In genomic region chr14:121961496-121962127, GRCm38 (mm10) we compare ENCODE assay signal across 12 mouse cellular contexts. TPM values are rescaled to one million over a fixed set of nuclear protein-coding genes. Genes with fewer than 3 reads are reported as not detected.
A peak's percentile ranks its signal among the peaks of the same experiment; 100 is the strongest.
DNase-seq lines count a peak whose midpoint lies in the region; ATAC-seq and TF ChIP-seq lines count a peak whose summit lies in the region.
"Had no signal": no experiment of that assay in that cellular context is flagged by ENCODE, and none has a peak within 500 bp of the region (broad histone marks: within the 10 kb centered on the region; RNA-seq: fewer than 3 reads in every experiment).

No protein-coding gene starts in this region.

- intact Hi-C loops in heart, postnatal 10 days (cut with DNase I): no loop called here

- H3K36me3 ChIP-seq in heart, embryonic 11.5 days (ENCODE audit: control insufficient read depth, insufficient read depth, low read length): no peaks in the 10 kb centered on the region
- H3K36me3 ChIP-seq in neural tube, embryonic 14.5 days (ENCODE audit: control insufficient read depth, insufficient read depth, low read length): no peaks in the 10 kb centered on the region
- H3K36me3 ChIP-seq in neural tube, embryonic 15.5 days: no peaks in the 10 kb centered on the region
- no peaks in the 10 kb centered on the region for H3K36me3 ChIP-seq in limb, embryonic 15.5 days
- no peaks in the 10 kb centered on the region for H3K36me3 ChIP-seq in stomach, postnatal 0 days (ENCODE audit: control insufficient read depth, insufficient read depth, low read length)
- H3K36me3 ChIP-seq in hindbrain, postnatal 0 days (ENCODE audit: insufficient read depth, low read length): no peaks in the 10 kb centered on the region
- H3K36me3 ChIP-seq in midbrain, embryonic 13.5 days: no peaks in the 10 kb centered on the region
- H3K36me3 ChIP-seq: neural tube, embryonic 13.5 days had no signal

- H3K9ac ChIP-seq in heart, embryonic 11.5 days (ENCODE audit: low read depth, low read length): no peak overlapping the region
- no peak overlapping the region for H3K9ac ChIP-seq in neural tube, embryonic 14.5 days (replicated peaks; ENCODE audit: low read depth, low read length)
- H3K9ac ChIP-seq in neural tube, embryonic 15.5 days (replicated peaks): no peak overlapping the region
- H3K9ac ChIP-seq in limb, embryonic 15.5 days: no peak overlapping the region
- H3K9ac ChIP-seq in stomach, postnatal 0 days (ENCODE audit: low read length): no peak overlapping the region
- no peak overlapping the region for H3K9ac ChIP-seq in hindbrain, postnatal 0 days (replicated peaks; ENCODE audit: low read length)
- H3K9ac ChIP-seq in midbrain, embryonic 13.5 days (replicated peaks): no peak overlapping the region
- H3K9ac ChIP-seq: neural tube, embryonic 13.5 days had no signal

- peak overlapping the region; percentile 47 for H3K27ac ChIP-seq in heart, embryonic 11.5 days (ENCODE audit: low read depth, low read length)
- H3K27ac ChIP-seq in neural tube, embryonic 14.5 days (ENCODE audit: low read depth, low read length): no peak overlapping the region
- no peak overlapping the region for H3K27ac ChIP-seq in neural tube, embryonic 15.5 days (replicated peaks)
- peak overlapping the region; percentile 30; the same call in 1 of the 2 replicates for H3K27ac ChIP-seq in limb, embryonic 15.5 days
- H3K27ac ChIP-seq in stomach, postnatal 0 days (replicated peaks): 0 out of 2 replicates have a peak overlapping the region, but pooled peaks have one; percentile 5
- no peak overlapping the region for H3K27ac ChIP-seq in hindbrain, postnatal 0 days
- no peak overlapping the region for H3K27ac ChIP-seq in midbrain, embryonic 13.5 days
- H3K27ac ChIP-seq: neural tube, embryonic 13.5 days had no signal

- no peak for TF ChIP-seq CTCF in stomach, postnatal 0 days (IDR thresholded peaks at IDR 0.05; ENCODE audit: low read depth)
- TF ChIP-seq CTCF in hindbrain, postnatal 0 days (IDR thresholded peaks at IDR 0.05; ENCODE audit: low read depth): no peak

- no peak overlapping the region for H3K4me3 ChIP-seq in heart, embryonic 11.5 days (ENCODE audit: low read depth, low read length)
- H3K4me3 ChIP-seq in neural tube, embryonic 14.5 days (ENCODE audit: low read depth, low read length): no peak overlapping the region
- no peak overlapping the region for H3K4me3 ChIP-seq in neural tube, embryonic 15.5 days (replicated peaks)
- no peak overlapping the region for H3K4me3 ChIP-seq in limb, embryonic 15.5 days
- no peak overlapping the region for H3K4me3 ChIP-seq in stomach, postnatal 0 days (ENCODE audit: low read depth, low read length)
- H3K4me3 ChIP-seq in hindbrain, postnatal 0 days (ENCODE audit: low read length): no peak overlapping the region
- H3K4me3 ChIP-seq in midbrain, embryonic 13.5 days (replicated peaks): no peak overlapping the region
- H3K4me3 ChIP-seq: neural tube, embryonic 13.5 days had no signal

- 66% methylated on average over 12 of the region's 12 CpGs for WGBS in heart, embryonic 11.5 days (ENCODE audit: insufficient replicate concordance)
- 84% methylated on average over 12 of the region's 12 CpGs for WGBS in neural tube, embryonic 14.5 days
- 84% methylated on average over 12 of the region's 12 CpGs for WGBS in neural tube, embryonic 15.5 days
- 75% methylated on average over 12 of the region's 12 CpGs for WGBS in limb, embryonic 15.5 days
- WGBS in stomach, postnatal 0 days: 48% methylated on average over 12 of the region's 12 CpGs
- 83% methylated on average over 12 of the region's 12 CpGs for WGBS in hindbrain, postnatal 0 days
- WGBS in midbrain, embryonic 13.5 days: 88% methylated on average over 12 of the region's 12 CpGs

- ATAC-seq in heart, embryonic 11.5 days (replicated peaks; ENCODE audit: insufficient number of reproducible peaks, low FRiP score, low TSS enrichment): no peak
- peak; percentile 31; the same call in 1 of the 2 replicates for ATAC-seq in neural tube, embryonic 14.5 days (ENCODE audit: low read depth)
- no peak for ATAC-seq in neural tube, embryonic 15.5 days (ENCODE audit: low FRiP score)
- no peak for ATAC-seq in limb, embryonic 15.5 days (ENCODE audit: insufficient number of reproducible peaks, low FRiP score, low TSS enrichment, low read depth)
- 0 out of 2 replicates have a peak, but pooled peaks have one; percentile 41 for ATAC-seq in stomach, postnatal 0 days (ENCODE audit: low FRiP score, low TSS enrichment)
- ATAC-seq in hindbrain, postnatal 0 days: no peak
- ATAC-seq in midbrain, embryonic 13.5 days: no peak

- peak overlapping the region; percentile 27; the same call in 1 of the 2 replicates for H3K4me2 ChIP-seq in heart, embryonic 11.5 days
- H3K4me2 ChIP-seq in neural tube, embryonic 14.5 days (ENCODE audit: low read depth, low read length): no peak overlapping the region
- H3K4me2 ChIP-seq in neural tube, embryonic 15.5 days: no peak overlapping the region
- H3K4me2 ChIP-seq in limb, embryonic 15.5 days: no peak overlapping the region
- H3K4me2 ChIP-seq in stomach, postnatal 0 days (replicated peaks; ENCODE audit: low read depth): no peak overlapping the region
- H3K4me2 ChIP-seq in hindbrain, postnatal 0 days (ENCODE audit: low read depth, low read length): no peak overlapping the region
- no peak overlapping the region for H3K4me2 ChIP-seq in midbrain, embryonic 13.5 days (replicated peaks)
- H3K4me2 ChIP-seq: neural tube, embryonic 13.5 days had no signal

- H3K9me3 ChIP-seq in heart, embryonic 11.5 days (replicated peaks; ENCODE audit: control insufficient read depth, low read length): no peaks in the 10 kb centered on the region
- H3K9me3 ChIP-seq in neural tube, embryonic 14.5 days (ENCODE audit: control insufficient read depth, low read length): no peaks in the 10 kb centered on the region
- H3K9me3 ChIP-seq in neural tube, embryonic 15.5 days (replicated peaks): no peaks in the 10 kb centered on the region
- H3K9me3 ChIP-seq in limb, embryonic 15.5 days: no peaks in the 10 kb centered on the region
- H3K9me3 ChIP-seq in stomach, postnatal 0 days (ENCODE audit: control insufficient read depth, low read length): no peaks in the 10 kb centered on the region
- H3K9me3 ChIP-seq in hindbrain, postnatal 0 days (ENCODE audit: low read length): no peaks in the 10 kb centered on the region
- H3K9me3 ChIP-seq in midbrain, embryonic 13.5 days: no peaks in the 10 kb centered on the region
- H3K9me3 ChIP-seq: neural tube, embryonic 13.5 days had no signal

- no peak for TF ChIP-seq EP300 in stomach, postnatal 0 days (optimal IDR thresholded peaks at IDR 0.05)

- no peak for DNase-seq in heart, postnatal 10 days
- no peak for DNase-seq in stomach, postnatal 0 days (ENCODE audit: low spot score)
- no peak for DNase-seq in hindbrain, postnatal 0 days (ENCODE audit: low spot score)
- DNase-seq: cerebellum, adult 11 months; gastrocnemius, postnatal 36 days; lung, postnatal 14 days had no signal

- no peaks in the 10 kb centered on the region for H3K27me3 ChIP-seq in heart, embryonic 11.5 days (ENCODE audit: control insufficient read depth, insufficient read depth, low read length)
- H3K27me3 ChIP-seq in neural tube, embryonic 14.5 days (ENCODE audit: control insufficient read depth, insufficient read depth, low read length): no peaks in the 10 kb centered on the region
- H3K27me3 ChIP-seq in neural tube, embryonic 15.5 days (replicated peaks): no peaks in the 10 kb centered on the region
- H3K27me3 ChIP-seq in limb, embryonic 15.5 days: no peaks in the 10 kb centered on the region
- no peaks in the 10 kb centered on the region for H3K27me3 ChIP-seq in stomach, postnatal 0 days (ENCODE audit: control insufficient read depth, insufficient read depth, low read length)
- H3K27me3 ChIP-seq in hindbrain, postnatal 0 days (ENCODE audit: insufficient read depth, low read length): no peaks in the 10 kb centered on the region
- no peaks in the 10 kb centered on the region for H3K27me3 ChIP-seq in midbrain, embryonic 13.5 days
- H3K27me3 ChIP-seq: neural tube, embryonic 13.5 days had no signal

- peaks cover 27% of the 10 kb centered on the region for H3K4me1 ChIP-seq in heart, embryonic 11.5 days (ENCODE audit: control insufficient read depth, insufficient read depth, low read length)
- no peaks in the 10 kb centered on the region for H3K4me1 ChIP-seq in neural tube, embryonic 14.5 days (ENCODE audit: control insufficient read depth, insufficient read depth, low read length)
- H3K4me1 ChIP-seq in neural tube, embryonic 15.5 days: peaks cover 17% of the 10 kb centered on the region
- peaks cover 8% of the 10 kb centered on the region; the same call in 1 of the 2 replicates for H3K4me1 ChIP-seq in limb, embryonic 15.5 days
- peaks cover 6% of the 10 kb centered on the region; the same call in 1 of the 2 replicates for H3K4me1 ChIP-seq in stomach, postnatal 0 days (replicated peaks; ENCODE audit: control insufficient read depth, insufficient read depth)
- no peaks in the 10 kb centered on the region for H3K4me1 ChIP-seq in hindbrain, postnatal 0 days (ENCODE audit: insufficient read depth, low read length)
- no peaks in the 10 kb centered on the region for H3K4me1 ChIP-seq in midbrain, embryonic 13.5 days (replicated peaks)

RNA-seq across cellular contexts. Expression of gene Gpr183, which starts 3.4 kb away (rescaled TPM):
- 1.5 TPM in 2 replicates for polyA plus RNA-seq in heart, embryonic 11.5 days (2014; fragmentation: Nextera tagmentation; extraction: Ambion mirVana)
- 1 to 10 TPM; 1.3 TPM for total RNA-seq in heart, postnatal 10 days (2021)
- polyA plus RNA-seq in neural tube, embryonic 14.5 days (2014; fragmentation: Nextera tagmentation; extraction: Ambion mirVana): 0.59 and 1.1 TPM in 2 replicates
- 0.74 and 3.7 TPM in 2 replicates for polyA plus RNA-seq in neural tube, embryonic 15.5 days (2015; fragmentation: Nextera tagmentation; extraction: Ambion mirVana)
- 3.9 and 5.0 TPM in 2 replicates for polyA plus RNA-seq in limb, embryonic 15.5 days (2015; fragmentation: Nextera tagmentation; extraction: Ambion mirVana)
- 1.8 and 2.0 TPM in 2 replicates for polyA plus RNA-seq in stomach, postnatal 0 days (2015; fragmentation: Nextera tagmentation; extraction: Ambion mirVana)
- 1.3 and 1.5 TPM in 2 replicates for total RNA-seq in hindbrain, postnatal 0 days (2014; rRNA removed)
- polyA plus RNA-seq in hindbrain, postnatal 0 days (2015; fragmentation: Nextera tagmentation; extraction: Ambion mirVana): 0.56 and 0.58 TPM in 2 replicates
- 0.72 and 1.2 TPM in 2 replicates for polyA plus RNA-seq in midbrain, embryonic 13.5 days (2015; fragmentation: Nextera tagmentation; extraction: Ambion mirVana)

RNA-seq across cellular contexts. Expression of gene Gpr18, which starts 46.0 kb away (rescaled TPM):
- 0.20 and 0.42 TPM in 2 replicates for polyA plus RNA-seq in heart, embryonic 11.5 days (2014; fragmentation: Nextera tagmentation; extraction: Ambion mirVana)
- total RNA-seq in heart, postnatal 10 days (2021): under 1 TPM; 0.27 to 0.45 TPM
- 0.54 TPM in 1 of 2 replicates, not detected in the other for polyA plus RNA-seq in neural tube, embryonic 14.5 days (2014; fragmentation: Nextera tagmentation; extraction: Ambion mirVana)
- 1.7 TPM in 1 of 2 replicates, not detected in the other for polyA plus RNA-seq in neural tube, embryonic 15.5 days (2015; fragmentation: Nextera tagmentation; extraction: Ambion mirVana)
- 0.15 and 0.30 TPM in 2 replicates for polyA plus RNA-seq in limb, embryonic 15.5 days (2015; fragmentation: Nextera tagmentation; extraction: Ambion mirVana)
- 0.06 and 0.08 TPM in 2 replicates for polyA plus RNA-seq in stomach, postnatal 0 days (2015; fragmentation: Nextera tagmentation; extraction: Ambion mirVana)
- total RNA-seq in hindbrain, postnatal 0 days (2014; rRNA removed): not detected in 2 replicates
- polyA plus RNA-seq in hindbrain, postnatal 0 days (2015; fragmentation: Nextera tagmentation; extraction: Ambion mirVana): not detected in 2 replicates
- 0.24 TPM in 1 of 2 replicates, not detected in the other for polyA plus RNA-seq in midbrain, embryonic 13.5 days (2015; fragmentation: Nextera tagmentation; extraction: Ambion mirVana)
- total RNA-seq: gastrocnemius, postnatal 36 days had no signal

Comparison
In these comparisons a context has a peak if more than half of its experiments do, and no peak if none do; other contexts are left out.
1. ATAC-seq: peak in neural tube, embryonic 14.5 days (single experiment) and stomach, postnatal 0 days (single experiment); none in heart, embryonic 11.5 days (single experiment), neural tube, embryonic 15.5 days (single experiment), limb, embryonic 15.5 days (single experiment), hindbrain, postnatal 0 days (single experiment) and midbrain, embryonic 13.5 days (single experiment).
2. H3K27ac ChIP-seq: peak in heart, embryonic 11.5 days (single experiment), limb, embryonic 15.5 days (single experiment) and stomach, postnatal 0 days (single experiment); none in neural tube, embryonic 14.5 days (single experiment), neural tube, embryonic 15.5 days (single experiment), hindbrain, postnatal 0 days (single experiment) and midbrain, embryonic 13.5 days (single experiment).